9 mouse cellular contexts compared by ENCODE assay signal in genomic region chr10:43489550-43489949, GRCm38 (mm10). TPM values are rescaled to one million over a fixed set of nuclear protein-coding genes. Genes with fewer than 3 reads are reported as not detected.
DNase-seq lines count a peak whose midpoint lies in the region; ATAC-seq and TF ChIP-seq lines count a peak whose summit lies in the region.
"Had no signal": no experiment of that assay in that cellular context is flagged by ENCODE, and none has a peak within 500 bp of the region (broad histone marks: within the 10 kb centered on the region; RNA-seq: fewer than 3 reads in every experiment).

No protein-coding gene starts in this region.

- peak overlapping the region; percentile 70 for H3K27ac ChIP-seq in heart, embryonic 10.5 days
- H3K27ac ChIP-seq in intestine, postnatal 0 days (ENCODE audit: low read depth, low read length), result peak overlapping the region; percentile 28; the same call in 1 of the 2 replicates
- H3K27ac ChIP-seq in liver, embryonic 12.5 days, result no peak overlapping the region; the same call in 1 of the 2 replicates

- H3K4me3 ChIP-seq in heart, embryonic 10.5 days, result peak overlapping the region; percentile 32
- no peak overlapping the region for H3K4me3 ChIP-seq in intestine, postnatal 0 days (ENCODE audit: low read depth, low read length)
- no peak overlapping the region for H3K4me3 ChIP-seq in liver, embryonic 12.5 days

- no peak for DNase-seq in heart, embryonic 10.5 days (ENCODE audit: low spot score)
- DNase-seq in heart, adult 9 months (ENCODE audit: low spot score in 2 of 2), result no peak
- DNase-seq in ES-CJ7 (ENCODE audit: low read depth, low spot score), result peak; percentile 65
- no peak for DNase-seq in adrenal gland, adult 18-20 months (ENCODE audit: low spot score in 2 of 2)
- no peak for DNase-seq in gastrocnemius, postnatal 36 days

- intact Hi-C loops in gastrocnemius, postnatal 36 days (cut with DNase I), result no loop called here

- no peak overlapping the region for H3K4me2 ChIP-seq in intestine, postnatal 0 days (replicated peaks; ENCODE audit: low read depth)
- H3K4me2 ChIP-seq in liver, embryonic 12.5 days, result no peak overlapping the region

- WGBS in heart, embryonic 10.5 days, result 19% methylated on average over 6 of the region's 6 CpGs
- 33% methylated on average over 6 of the region's 6 CpGs for WGBS in intestine, postnatal 0 days
- WGBS in liver, embryonic 12.5 days (ENCODE audit: insufficient replicate concordance), result 34% methylated on average over 6 of the region's 6 CpGs

- H3K36me3 ChIP-seq in heart, embryonic 10.5 days, result peaks cover 7% of the 10 kb centered on the region; the same call in 1 of the 2 replicates
- H3K36me3 ChIP-seq in intestine, postnatal 0 days (ENCODE audit: control insufficient read depth, insufficient read depth), result no peaks in the 10 kb centered on the region; the same call in 1 of the 2 replicates
- peaks cover 7% of the 10 kb centered on the region for H3K36me3 ChIP-seq in liver, embryonic 12.5 days

- TF ChIP-seq CTCF in intestine, postnatal 0 days (IDR thresholded peaks at IDR 0.05; ENCODE audit: low read depth), result no peak

- no peak overlapping the region for H3K9ac ChIP-seq in intestine, postnatal 0 days (ENCODE audit: low read depth, low read length)
- H3K9ac ChIP-seq in liver, embryonic 12.5 days, result no peak overlapping the region

- H3K9me3 ChIP-seq in heart, embryonic 10.5 days, result no peaks in the 10 kb centered on the region
- no peaks in the 10 kb centered on the region for H3K9me3 ChIP-seq in intestine, postnatal 0 days (ENCODE audit: control insufficient read depth)
- H3K9me3 ChIP-seq in liver, embryonic 12.5 days (replicated peaks), result no peaks in the 10 kb centered on the region

- ATAC-seq in intestine, postnatal 0 days, result no peak
- ATAC-seq in liver, embryonic 12.5 days, result 0 out of 2 replicates have a peak, but pooled peaks have one; percentile 28
- ATAC-seq in megakaryocyte progenitor cell, adult 5-6 weeks (replicated peaks; ENCODE audit: poor library complexity), result no peak
- ATAC-seq: inflammation-experienced regulatory T-cells, adult 6 months had no signal

- peaks cover 41% of the 10 kb centered on the region for H3K4me1 ChIP-seq in heart, embryonic 10.5 days
- H3K4me1 ChIP-seq in intestine, postnatal 0 days (replicated peaks; ENCODE audit: control insufficient read depth, insufficient read depth, low read length), result 0 out of 2 replicates have a peak, but pooled peaks cover 5% of the 10 kb centered on the region
- H3K4me1 ChIP-seq in liver, embryonic 12.5 days, result peaks cover 47% of the 10 kb centered on the region

- no peaks in the 10 kb centered on the region for H3K27me3 ChIP-seq in heart, embryonic 10.5 days (ENCODE audit: insufficient read depth, poor library complexity, severe bottlenecking)
- H3K27me3 ChIP-seq in intestine, postnatal 0 days (replicated peaks; ENCODE audit: control insufficient read depth, insufficient read depth, low read length), result no peaks in the 10 kb centered on the region
- H3K27me3 ChIP-seq in liver, embryonic 12.5 days (replicated peaks), result no peaks in the 10 kb centered on the region

RNA-seq across cellular contexts. Expression of gene Bend3, which starts 10.9 kb away (rescaled TPM):
- polyA plus RNA-seq in heart, embryonic 10.5 days (2016; fragmentation: Nextera tagmentation; extraction: Ambion mirVana), result 5.4 and 5.8 TPM in 2 replicates
- 0.86 and 0.98 TPM in 2 replicates for polyA plus RNA-seq in intestine, postnatal 0 days (2015; fragmentation: Nextera tagmentation; extraction: Ambion mirVana)
- polyA plus RNA-seq in liver, embryonic 12.5 days (2016; fragmentation: Nextera tagmentation; extraction: Ambion mirVana), result 3.0 and 4.2 TPM in 2 replicates
- 9.4 and 10.6 TPM in 2 replicates for total RNA-seq in megakaryocyte progenitor cell, adult 5-6 weeks (2015)
- total RNA-seq in megakaryocyte progenitor cell, adult 5-6 weeks (2017), result 4.6 and 5.5 TPM in 2 replicates
- total RNA-seq in adrenal gland, adult 18-20 months (2021), result 1 to 10 TPM; 3.9 to 4.7 TPM
- total RNA-seq in gastrocnemius, postnatal 36 days (2021), result 1 to 10 TPM; 3.6 to 4.9 TPM

RNA-seq across cellular contexts. Expression of gene Gm9803, which starts 34.3 kb away (rescaled TPM):
- polyA plus RNA-seq in heart, embryonic 10.5 days (2016; fragmentation: Nextera tagmentation; extraction: Ambion mirVana), result 15.2 and 15.9 TPM in 2 replicates
- polyA plus RNA-seq in intestine, postnatal 0 days (2015; fragmentation: Nextera tagmentation; extraction: Ambion mirVana), result 13.2 and 14.8 TPM in 2 replicates
- 9.6 and 11.7 TPM in 2 replicates for polyA plus RNA-seq in liver, embryonic 12.5 days (2016; fragmentation: Nextera tagmentation; extraction: Ambion mirVana)
- 7.5 and 12.0 TPM in 2 replicates for total RNA-seq in megakaryocyte progenitor cell, adult 5-6 weeks (2015)
- total RNA-seq in megakaryocyte progenitor cell, adult 5-6 weeks (2017), result 12.2 TPM in 1 of 2 replicates, not detected in the other
- total RNA-seq in adrenal gland, adult 18-20 months (2021), result 10 to 100 TPM in 1 of 2 experiments, 1 to 10 TPM in 1; 6.9 to 17.4 TPM
- 1 to 10 TPM; 5.4 to 9.2 TPM for total RNA-seq in gastrocnemius, postnatal 36 days (2021)

RNA-seq across cellular contexts. Expression of gene 1700021F05Rik, which starts 51.2 kb away (rescaled TPM):
- polyA plus RNA-seq in heart, embryonic 10.5 days (2016; fragmentation: Nextera tagmentation; extraction: Ambion mirVana), result 90.1 and 96.5 TPM in 2 replicates
- polyA plus RNA-seq in intestine, postnatal 0 days (2015; fragmentation: Nextera tagmentation; extraction: Ambion mirVana), result 54.7 and 57.3 TPM in 2 replicates
- polyA plus RNA-seq in liver, embryonic 12.5 days (2016; fragmentation: Nextera tagmentation; extraction: Ambion mirVana), result 46.4 and 50.8 TPM in 2 replicates
- total RNA-seq in megakaryocyte progenitor cell, adult 5-6 weeks (2015), result 27.1 and 27.4 TPM in 2 replicates
- 69.9 and 111 TPM in 2 replicates for total RNA-seq in megakaryocyte progenitor cell, adult 5-6 weeks (2017)
- 10 to 100 TPM; 60.2 to 81.3 TPM for total RNA-seq in adrenal gland, adult 18-20 months (2021)
- 100 to 1,000 TPM in 1 of 2 experiments, 10 to 100 TPM in 1; 90.8 to 102 TPM for total RNA-seq in gastrocnemius, postnatal 36 days (2021)
